Mouse (Mus musculus): ENCODE results near the gene Atp1b1. TPM values are rescaled to one million over a fixed set of nuclear protein-coding genes. Genes with fewer than 3 reads are reported as not detected.

Atp1b1 gene
- polyA plus RNA-seq, 1 experiment from 2014 or later, result 235 TPM

GRCm38 (mm10) chr1:164458621-164459051 lies 481 bp upstream of the Atp1b1 start:
- Histone ChIP-seq H3K4me2 (peak overlapping the region; percentile 80), H3K27me3 (ENCODE audit: control insufficient read depth, insufficient read depth, low read length) (peaks cover 5% of the 10 kb centered on the region), H3K4me3 (ENCODE audit: low read depth, low read length) (peak overlapping the region; percentile 75), H3K4me1 (ENCODE audit: control insufficient read depth, insufficient read depth, low read length) (peaks cover 21% of the 10 kb centered on the region), H3K36me3 (ENCODE audit: control insufficient read depth, insufficient read depth, low read length) (no peaks in the 10 kb centered on the region), H3K9ac (ENCODE audit: low read depth, low read length) (peak overlapping the region; percentile 99), H3K9me3 (replicated peaks; ENCODE audit: control insufficient read depth, low read length) (no peaks in the 10 kb centered on the region), H3K27ac (ENCODE audit: low read depth, low read length) (peak overlapping the region; percentile 91)
- 2% methylated on average over 22 of the region's 22 CpGs for whole genome bisulfite sequencing (ENCODE audit: insufficient replicate concordance)
- peak; percentile 18 for ATAC-seq (replicated peaks; ENCODE audit: insufficient number of reproducible peaks, low FRiP score, low TSS enrichment)

GRCm38 (mm10) chr1:164457531-164458244 lies 467 bp downstream of the Atp1b1 start:
- Histone ChIP-seq H3K4me1 (ENCODE audit: control insufficient read depth, insufficient read depth, low read length) (peaks cover 30% of the 10 kb centered on the region), H3K4me2 (peak overlapping the region; percentile 80), H3K27ac (ENCODE audit: low read depth, low read length) (peak overlapping the region; percentile 91), H3K9me3 (replicated peaks; ENCODE audit: control insufficient read depth, low read length) (no peaks in the 10 kb centered on the region), H3K4me3 (ENCODE audit: low read depth, low read length) (peak overlapping the region; percentile 75), H3K9ac (ENCODE audit: low read depth, low read length) (peak overlapping the region; percentile 99), H3K27me3 (ENCODE audit: control insufficient read depth, insufficient read depth, low read length) (peaks cover 5% of the 10 kb centered on the region), H3K36me3 (ENCODE audit: control insufficient read depth, insufficient read depth, low read length) (peaks cover 3% of the 10 kb centered on the region; the same call in 1 of the 2 replicates)
- peak; percentile 70 for ATAC-seq (replicated peaks; ENCODE audit: insufficient number of reproducible peaks, low FRiP score, low TSS enrichment)
- under 1% methylated on average over 58 of the region's 76 CpGs for WGBS (ENCODE audit: insufficient replicate concordance)

GRCm38 (mm10) chr1:164456731-164457130 lies 1.4 kb downstream of the Atp1b1 start:
- peaks cover 5% of the 10 kb centered on the region for H3K27me3 ChIP-seq (ENCODE audit: control insufficient read depth, insufficient read depth, low read length)
- H3K27ac ChIP-seq (ENCODE audit: low read depth, low read length), result peak overlapping the region; percentile 91
- WGBS (ENCODE audit: insufficient replicate concordance), result 8% methylated on average over 8 of the region's 8 CpGs
- peaks cover 30% of the 10 kb centered on the region for H3K4me1 ChIP-seq (ENCODE audit: control insufficient read depth, insufficient read depth, low read length)
- H3K9me3 ChIP-seq (replicated peaks; ENCODE audit: control insufficient read depth, low read length), result no peaks in the 10 kb centered on the region
- peak overlapping the region; percentile 80 for H3K4me2 ChIP-seq
- H3K36me3 ChIP-seq (ENCODE audit: control insufficient read depth, insufficient read depth, low read length), result peaks cover 6% of the 10 kb centered on the region
- ATAC-seq (replicated peaks; ENCODE audit: insufficient number of reproducible peaks, low FRiP score, low TSS enrichment), result no peak
- peak overlapping the region; percentile 75 for H3K4me3 ChIP-seq (ENCODE audit: low read depth, low read length)
- H3K9ac ChIP-seq (ENCODE audit: low read depth, low read length), result peak overlapping the region; percentile 99

GRCm38 (mm10) chr1:164456065-164456464 lies 2.1 kb downstream of the Atp1b1 start:
- Histone ChIP-seq H3K27ac (ENCODE audit: low read depth, low read length) (peak overlapping the region; percentile 91), H3K9me3 (replicated peaks; ENCODE audit: control insufficient read depth, low read length) (no peaks in the 10 kb centered on the region), H3K9ac (ENCODE audit: low read depth, low read length) (peak overlapping the region; percentile 99), H3K4me3 (ENCODE audit: low read depth, low read length) (peak overlapping the region; percentile 75), H3K4me1 (ENCODE audit: control insufficient read depth, insufficient read depth, low read length) (peaks cover 32% of the 10 kb centered on the region), H3K36me3 (ENCODE audit: control insufficient read depth, insufficient read depth, low read length) (peaks cover 6% of the 10 kb centered on the region), H3K4me2 (peak overlapping the region; percentile 80), H3K27me3 (ENCODE audit: control insufficient read depth, insufficient read depth, low read length) (peaks cover 5% of the 10 kb centered on the region)
- 17% methylated on average over 6 of the region's 6 CpGs for WGBS (ENCODE audit: insufficient replicate concordance)
- no peak for ATAC-seq (replicated peaks; ENCODE audit: insufficient number of reproducible peaks, low FRiP score, low TSS enrichment)

- peak overlapping the region; percentile 80 for H3K4me2 ChIP-seq
- 50% methylated on average over 7 of the region's 7 CpGs for WGBS (ENCODE audit: insufficient replicate concordance)
- peak overlapping the region; percentile 91 for H3K27ac ChIP-seq (ENCODE audit: low read depth, low read length)
- H3K9ac ChIP-seq (ENCODE audit: low read depth, low read length), result peak overlapping the region; percentile 99
- H3K4me1 ChIP-seq (ENCODE audit: control insufficient read depth, insufficient read depth, low read length), result peaks cover 35% of the 10 kb centered on the region
- peaks cover 5% of the 10 kb centered on the region for H3K27me3 ChIP-seq (ENCODE audit: control insufficient read depth, insufficient read depth, low read length)
- no peaks in the 10 kb centered on the region for H3K9me3 ChIP-seq (replicated peaks; ENCODE audit: control insufficient read depth, low read length)
- H3K4me3 ChIP-seq (ENCODE audit: low read depth, low read length), result peak overlapping the region; percentile 75
- ATAC-seq (replicated peaks; ENCODE audit: insufficient number of reproducible peaks, low FRiP score, low TSS enrichment), result no peak
- H3K36me3 ChIP-seq (ENCODE audit: control insufficient read depth, insufficient read depth, low read length), result peaks cover 6% of the 10 kb centered on the region
Measured at GRCm38 (mm10) chr1:164455614-164456013, 2.5 kb downstream of the Atp1b1 start.

- WGBS (ENCODE audit: insufficient replicate concordance), result 34% methylated on average over 14 of the region's 14 CpGs
- peaks cover 5% of the 10 kb centered on the region for H3K27me3 ChIP-seq (ENCODE audit: control insufficient read depth, insufficient read depth, low read length)
- ATAC-seq (replicated peaks; ENCODE audit: insufficient number of reproducible peaks, low FRiP score, low TSS enrichment), result no peak
- H3K27ac ChIP-seq (ENCODE audit: low read depth, low read length), result peak overlapping the region; percentile 71
- H3K4me2 ChIP-seq, result peak overlapping the region; percentile 80
- H3K4me3 ChIP-seq (ENCODE audit: low read depth, low read length), result peak overlapping the region; percentile 75
- no peaks in the 10 kb centered on the region for H3K9me3 ChIP-seq (replicated peaks; ENCODE audit: control insufficient read depth, low read length)
- peaks cover 38% of the 10 kb centered on the region for H3K4me1 ChIP-seq (ENCODE audit: control insufficient read depth, insufficient read depth, low read length)
- H3K36me3 ChIP-seq (ENCODE audit: control insufficient read depth, insufficient read depth, low read length), result peaks cover 7% of the 10 kb centered on the region
- H3K9ac ChIP-seq (ENCODE audit: low read depth, low read length), result peak overlapping the region; percentile 79
Measured at GRCm38 (mm10) chr1:164454747-164455400, 3.3 kb downstream of the Atp1b1 start.

GRCm38 (mm10) chr1:164453739-164454138 lies 4.4 kb downstream of the Atp1b1 start:
- H3K4me3 ChIP-seq (ENCODE audit: low read depth, low read length), result peak overlapping the region; percentile 75
- ATAC-seq (replicated peaks; ENCODE audit: insufficient number of reproducible peaks, low FRiP score, low TSS enrichment), result no peak
- H3K27ac ChIP-seq (ENCODE audit: low read depth, low read length), result no peak overlapping the region
- H3K9ac ChIP-seq (ENCODE audit: low read depth, low read length), result no peak overlapping the region
- H3K36me3 ChIP-seq (ENCODE audit: control insufficient read depth, insufficient read depth, low read length), result peaks cover 12% of the 10 kb centered on the region
- H3K4me2 ChIP-seq, result peak overlapping the region; percentile 80
- peaks cover 5% of the 10 kb centered on the region for H3K27me3 ChIP-seq (ENCODE audit: control insufficient read depth, insufficient read depth, low read length)
- WGBS (ENCODE audit: insufficient replicate concordance), result 76% methylated on average over 5 of the region's 5 CpGs
- H3K4me1 ChIP-seq (ENCODE audit: control insufficient read depth, insufficient read depth, low read length), result peaks cover 44% of the 10 kb centered on the region
- H3K9me3 ChIP-seq (replicated peaks; ENCODE audit: control insufficient read depth, low read length), result no peaks in the 10 kb centered on the region

GRCm38 (mm10) chr1:164453146-164453545 lies 5.0 kb downstream of the Atp1b1 start:
- Histone ChIP-seq H3K27me3 (ENCODE audit: control insufficient read depth, insufficient read depth, low read length) (peaks cover 2% of the 10 kb centered on the region; the same call in 1 of the 2 replicates), H3K4me2 (peak overlapping the region; percentile 80; the same call in 1 of the 2 replicates), H3K9ac (ENCODE audit: low read depth, low read length) (no peak overlapping the region), H3K4me3 (ENCODE audit: low read depth, low read length) (no peak overlapping the region), H3K4me1 (ENCODE audit: control insufficient read depth, insufficient read depth, low read length) (peaks cover 46% of the 10 kb centered on the region), H3K9me3 (replicated peaks; ENCODE audit: control insufficient read depth, low read length) (no peaks in the 10 kb centered on the region), H3K36me3 (ENCODE audit: control insufficient read depth, insufficient read depth, low read length) (peaks cover 12% of the 10 kb centered on the region), H3K27ac (ENCODE audit: low read depth, low read length) (peak overlapping the region; percentile 57)
- ATAC-seq (replicated peaks; ENCODE audit: insufficient number of reproducible peaks, low FRiP score, low TSS enrichment), result no peak
- 81% methylated on average over 8 of the region's 8 CpGs for WGBS (ENCODE audit: insufficient replicate concordance)

All from heart, embryonic 11.5 days (tissue).